Mouse (Mus musculus) embryonic facial prominence, embryonic 10.5 days (tissue): ENCODE measurements around the gene Nfkbil1. TPM values are rescaled to one million over a fixed set of nuclear protein-coding genes. Genes with fewer than 3 reads are reported as not detected.

Source experiments
- DNase-seq: peaks from one replicate; pipeline ENCODE4 v3.0.0-alpha.2; 2017; ENCODE audit warnings: low spot score
- H3K27ac ChIP-seq: fragments of 300-500 bp; sonication (generic); replicated peaks from 2 replicates; pipeline ENCODE4 v1.5.1; 2016; ENCODE audit warnings: mild to moderate bottlenecking
- H3K27me3 ChIP-seq: fragments of 300-500 bp; sonication (generic); replicated peaks from 2 replicates; pipeline ENCODE4 v1.6.1; 2016; ENCODE audit warnings: low read depth, mild to moderate bottlenecking; ENCODE audit not compliant: poor library complexity, severe bottlenecking
- H3K36me3 ChIP-seq: fragments of 300-500 bp; sonication (generic); replicated peaks from 2 replicates; pipeline ENCODE4 v1.6.1; 2016; ENCODE audit warnings: mild to moderate bottlenecking, moderate library complexity
- H3K4me1 ChIP-seq: fragments of 300-500 bp; sonication (generic); 2 replicates; pipeline ENCODE4 v1.6.1; 2016
- H3K4me3 ChIP-seq: fragments of 300-500 bp; sonication (generic); 2 replicates; pipeline ENCODE4 v1.5.1; 2016; ENCODE audit warnings: mild to moderate bottlenecking, moderate library complexity
- H3K9me3 ChIP-seq: fragments of 300-500 bp; sonication (generic); 2 replicates; pipeline ENCODE4 v1.6.1; 2016; ENCODE audit warnings: mild to moderate bottlenecking
- WGBS: fragments of 180-500 bp; shearing (Covaris S2); methylation state at CpG from one replicate; pipeline ENCODE4 v1.1.7; 2016; 5-methylcytosine and 5-hydroxymethylcytosine counted together
- polyA plus RNA-seq: library from polyadenylated mRNA; unstranded; fragments of >200 nt; fragmentation: Nextera tagmentation; extraction: Ambion mirVana; gene quantifications from 2 replicates; pipeline ENCODE4 v1.2.1, GENCODE M21; 2016

Gene Nfkbil1
- polyA plus RNA-seq, 1 experiment from 2014 or later, result 9.3 TPM

- H3K27me3 ChIP-seq, result no peaks in the 10 kb centered on the region
- peaks cover 85% of the 10 kb centered on the region for H3K36me3 ChIP-seq
- no peak for DNase-seq
- H3K4me3 ChIP-seq, result no peak overlapping the region
- H3K4me1 ChIP-seq, result peaks cover 7% of the 10 kb centered on the region; the same call in 1 of the 2 replicates
- 90% methylated on average over 15 of the region's 15 CpGs for WGBS
- no peaks in the 10 kb centered on the region for H3K9me3 ChIP-seq
- H3K27ac ChIP-seq, result no peak overlapping the region
Measured at GRCm38 (mm10) chr17:35251162-35251719, 15.6 kb upstream of the Nfkbil1 start.

- Histone ChIP-seq H3K4me3 (no peak overlapping the region), H3K36me3 (peaks cover 92% of the 10 kb centered on the region), H3K4me1 (peaks cover 11% of the 10 kb centered on the region), H3K27ac (no peak overlapping the region), H3K9me3 (no peaks in the 10 kb centered on the region), H3K27me3 (no peaks in the 10 kb centered on the region)
- no peak for DNase-seq
- WGBS, result 91% methylated on average over 3 of the region's 3 CpGs
Measured at GRCm38 (mm10) chr17:35250348-35251120, 14.9 kb upstream of the Nfkbil1 start.

GRCm38 (mm10) chr17:35249451-35250197 is 14.0 kb upstream of the Nfkbil1 start:
- no peaks in the 10 kb centered on the region for H3K9me3 ChIP-seq
- no peaks in the 10 kb centered on the region for H3K27me3 ChIP-seq
- no peak overlapping the region for H3K27ac ChIP-seq
- peaks cover 99% of the 10 kb centered on the region for H3K36me3 ChIP-seq
- peaks cover 20% of the 10 kb centered on the region for H3K4me1 ChIP-seq
- no peak for DNase-seq
- WGBS, result 89% methylated on average over 19 of the region's 19 CpGs
- no peak overlapping the region for H3K4me3 ChIP-seq

GRCm38 (mm10) chr17:35248986-35249385 is 13.4 kb upstream of the Nfkbil1 start:
- H3K4me3 ChIP-seq, result no peak overlapping the region
- peaks cover 99% of the 10 kb centered on the region for H3K36me3 ChIP-seq
- H3K27me3 ChIP-seq, result no peaks in the 10 kb centered on the region
- no peak for DNase-seq
- H3K4me1 ChIP-seq, result peaks cover 26% of the 10 kb centered on the region
- WGBS, result 91% methylated on average over 14 of the region's 14 CpGs
- H3K9me3 ChIP-seq, result no peaks in the 10 kb centered on the region
- H3K27ac ChIP-seq, result no peak overlapping the region

GRCm38 (mm10) chr17:35247144-35247543 is 11.6 kb upstream of the Nfkbil1 start:
- DNase-seq, result no peak
- no peak overlapping the region for H3K4me3 ChIP-seq
- H3K4me1 ChIP-seq, result peaks cover 33% of the 10 kb centered on the region
- H3K27ac ChIP-seq, result no peak overlapping the region
- H3K27me3 ChIP-seq, result no peaks in the 10 kb centered on the region
- WGBS, result 91% methylated on average over 7 of the region's 7 CpGs
- peaks cover 93% of the 10 kb centered on the region for H3K36me3 ChIP-seq
- H3K9me3 ChIP-seq, result no peaks in the 10 kb centered on the region

GRCm38 (mm10) chr17:35245731-35246623 is 10.4 kb upstream of the Nfkbil1 start:
- no peaks in the 10 kb centered on the region for H3K27me3 ChIP-seq
- H3K4me3 ChIP-seq, result peak overlapping the region; percentile 98
- H3K4me1 ChIP-seq, result peaks cover 34% of the 10 kb centered on the region
- H3K9me3 ChIP-seq, result no peaks in the 10 kb centered on the region
- H3K27ac ChIP-seq, result no peak overlapping the region
- H3K36me3 ChIP-seq, result peaks cover 82% of the 10 kb centered on the region
- 91% methylated on average over 15 of the region's 15 CpGs for WGBS
- no peak for DNase-seq

- Histone ChIP-seq H3K27me3 (no peaks in the 10 kb centered on the region), H3K27ac (no peak overlapping the region), H3K4me3 (peak overlapping the region; percentile 98), H3K9me3 (no peaks in the 10 kb centered on the region), H3K36me3 (peaks cover 73% of the 10 kb centered on the region), H3K4me1 (peaks cover 44% of the 10 kb centered on the region)
- no peak for DNase-seq
- 88% methylated on average over 2 of the region's 2 CpGs for WGBS
Measured at GRCm38 (mm10) chr17:35244999-35245398, 9.4 kb upstream of the Nfkbil1 start.

- H3K4me1 ChIP-seq, result peaks cover 44% of the 10 kb centered on the region
- H3K4me3 ChIP-seq, result peak overlapping the region; percentile 98
- H3K27ac ChIP-seq, result peak overlapping the region; percentile 100
- no peaks in the 10 kb centered on the region for H3K27me3 ChIP-seq
- peak; percentile 63 for DNase-seq
- WGBS, result 16% methylated on average over 16 of the region's 16 CpGs
- no peaks in the 10 kb centered on the region for H3K9me3 ChIP-seq
- peaks cover 53% of the 10 kb centered on the region for H3K36me3 ChIP-seq
Measured at GRCm38 (mm10) chr17:35243086-35243485, 7.5 kb upstream of the Nfkbil1 start.

GRCm38 (mm10) chr17:35242015-35242941 is 6.7 kb upstream of the Nfkbil1 start:
- peak; percentile 71 for DNase-seq
- no peaks in the 10 kb centered on the region for H3K27me3 ChIP-seq
- under 1% methylated on average over 55 of the region's 55 CpGs for WGBS
- no peaks in the 10 kb centered on the region for H3K9me3 ChIP-seq
- H3K36me3 ChIP-seq, result peaks cover 45% of the 10 kb centered on the region
- H3K4me1 ChIP-seq, result peaks cover 43% of the 10 kb centered on the region
- peak overlapping the region; percentile 98 for H3K4me3 ChIP-seq
- H3K27ac ChIP-seq, result peak overlapping the region; percentile 100

- no peaks in the 10 kb centered on the region for H3K9me3 ChIP-seq
- H3K27me3 ChIP-seq, result no peaks in the 10 kb centered on the region
- peak; percentile 96 for DNase-seq
- H3K36me3 ChIP-seq, result peaks cover 37% of the 10 kb centered on the region
- peak within 1 kb of the TSS; percentile 98 for H3K4me3 ChIP-seq
- H3K4me1 ChIP-seq, result peaks cover 47% of the 10 kb centered on the region
- 0% methylated on average over 69 of the region's 69 CpGs for WGBS
- peak within 1 kb of the TSS; percentile 100 for H3K27ac ChIP-seq
Measured at GRCm38 (mm10) chr17:35241305-35242014, 5.9 kb upstream of the Nfkbil1 start, which contains the start of gene Ddx39b. Ddx39b (plus strand) TSS chr17:35241746.
